Mouse (Mus musculus): Measurements from ENCODE around the gene Commd1.

DNA sequence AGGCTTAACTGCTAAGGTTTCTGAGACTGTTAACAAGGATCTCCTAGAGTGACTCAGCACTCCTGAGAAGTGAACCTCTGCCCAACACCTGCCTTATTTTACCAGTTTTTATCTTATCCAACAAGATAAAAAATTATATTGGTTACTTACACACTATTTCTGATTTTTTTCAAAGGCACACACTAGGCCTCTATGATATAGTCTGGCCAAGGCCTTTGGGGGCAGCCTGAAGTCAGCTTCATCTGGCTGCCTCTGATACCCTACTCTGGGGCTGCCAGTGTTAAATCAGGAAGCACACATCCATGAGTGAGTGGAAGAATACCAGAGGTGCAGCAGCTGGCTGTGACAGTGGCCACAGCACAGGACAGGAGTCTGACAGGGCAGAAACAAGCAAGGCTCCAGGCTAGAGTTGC lies 75.7 kb downstream of the Commd1 start:
- TF ChIP-seq TAL1 (IDR thresholded peaks at IDR 0.05; ENCODE audit: low read length) (no peak), GATA1 (IDR thresholded peaks at IDR 0.05; ENCODE audit: low read length) (no peak)

Measured in erythroblast, embryonic 14.5 days (primary cell).